Comparison of ENCODE assay signal across 8 mouse cellular contexts in genomic region chr17:83253051-83253649, GRCm38 (mm10). TPM values are rescaled to one million over a fixed set of nuclear protein-coding genes. Genes with fewer than 3 reads are reported as not detected.
DNase-seq lines count a peak whose midpoint lies in the region; ATAC-seq and TF ChIP-seq lines count a peak whose summit lies in the region.

No protein-coding gene starts in this region.

- H3K9me3 ChIP-seq in forebrain, embryonic 14.5 days (replicated peaks; ENCODE audit: control insufficient read depth, low read length): no peaks in the 10 kb centered on the region
- H3K9me3 ChIP-seq in lung, embryonic 15.5 days: no peaks in the 10 kb centered on the region
- H3K9me3 ChIP-seq in neural tube, embryonic 15.5 days (replicated peaks): no peaks in the 10 kb centered on the region

- no peak overlapping the region for H3K27ac ChIP-seq in testis, adult 2 months (ENCODE audit: control insufficient read depth, insufficient read depth, low read depth, low read length)
- no peak overlapping the region for H3K27ac ChIP-seq in forebrain, embryonic 14.5 days (ENCODE audit: low read depth, low read length)
- no peak overlapping the region for H3K27ac ChIP-seq in lung, embryonic 15.5 days
- H3K27ac ChIP-seq in neural tube, embryonic 15.5 days (replicated peaks): no peak overlapping the region

- H3K9ac ChIP-seq in forebrain, embryonic 14.5 days (ENCODE audit: low read length): no peak overlapping the region
- no peak overlapping the region for H3K9ac ChIP-seq in lung, embryonic 15.5 days
- no peak overlapping the region for H3K9ac ChIP-seq in neural tube, embryonic 15.5 days (replicated peaks)

- peak; percentile 37; the same call in 1 of the 2 replicates for TF ChIP-seq CTCF in testis, adult 2 months (IDR thresholded peaks at IDR 0.05; ENCODE audit: control insufficient read depth, insufficient read depth, insufficient replicate concordance, low read depth, low read length)

- no peaks in the 10 kb centered on the region for H3K27me3 ChIP-seq in testis, adult 2 months (ENCODE audit: control insufficient read depth, insufficient read depth, low read length)
- no peaks in the 10 kb centered on the region for H3K27me3 ChIP-seq in forebrain, embryonic 14.5 days (replicated peaks; ENCODE audit: control insufficient read depth, insufficient read depth, low read length)
- H3K27me3 ChIP-seq in lung, embryonic 15.5 days: peaks cover 3% of the 10 kb centered on the region; the same call in 1 of the 2 replicates
- no peaks in the 10 kb centered on the region; the same call in 1 of the 2 replicates for H3K27me3 ChIP-seq in neural tube, embryonic 15.5 days (replicated peaks)

- no peak overlapping the region for H3K4me3 ChIP-seq in testis, adult 2 months (ENCODE audit: control insufficient read depth, low read depth, low read length)
- H3K4me3 ChIP-seq in forebrain, embryonic 14.5 days (ENCODE audit: low read depth, low read length): no peak overlapping the region
- H3K4me3 ChIP-seq in lung, embryonic 15.5 days: no peak overlapping the region
- H3K4me3 ChIP-seq in neural tube, embryonic 15.5 days (replicated peaks): no peak overlapping the region

- H3K4me1 ChIP-seq in testis, adult 2 months (ENCODE audit: control insufficient read depth, insufficient read depth, low read length): no peaks in the 10 kb centered on the region
- H3K4me1 ChIP-seq in forebrain, embryonic 14.5 days (ENCODE audit: control insufficient read depth, insufficient read depth, low read length): no peaks in the 10 kb centered on the region
- peaks cover 14% of the 10 kb centered on the region for H3K4me1 ChIP-seq in lung, embryonic 15.5 days
- H3K4me1 ChIP-seq in neural tube, embryonic 15.5 days: peaks cover 2% of the 10 kb centered on the region; the same call in 1 of the 2 replicates

- no peak overlapping the region for H3K4me2 ChIP-seq in forebrain, embryonic 14.5 days (ENCODE audit: low read length)
- no peak overlapping the region for H3K4me2 ChIP-seq in lung, embryonic 15.5 days
- H3K4me2 ChIP-seq in neural tube, embryonic 15.5 days: peak overlapping the region; percentile 26; the same call in 1 of the 2 replicates

- TF ChIP-seq POLR2A in testis, adult 2 months (IDR thresholded peaks at IDR 0.05; ENCODE audit: control insufficient read depth, low read depth, low read length): no peak

- peak; percentile 85 for ATAC-seq in forebrain, embryonic 14.5 days
- ATAC-seq in lung, embryonic 15.5 days (ENCODE audit: borderline replicate concordance, extremely low read depth, low FRiP score, low TSS enrichment): peak; percentile 55; the same call in 1 of the 2 replicates
- ATAC-seq in neural tube, embryonic 15.5 days (ENCODE audit: low FRiP score): peak; percentile 31; the same call in 1 of the 2 replicates

- 27% methylated on average over 12 of the region's 12 CpGs for WGBS in forebrain, embryonic 14.5 days
- WGBS in lung, embryonic 15.5 days: 24% methylated on average over 12 of the region's 12 CpGs
- 36% methylated on average over 12 of the region's 12 CpGs for WGBS in neural tube, embryonic 15.5 days

- DNase-seq in testis, postnatal 10 days (ENCODE audit: low spot score): no peak
- DNase-seq in adrenal gland, postnatal 14 days: peak; percentile 66
- DNase-seq in forebrain, embryonic 14.5 days (ENCODE audit: low spot score): peak; percentile 86
- DNase-seq in kidney, adult 11 months: peak; percentile 14
- DNase-seq in ovary, postnatal 10 days (ENCODE audit: low spot score): no peak

- no peaks in the 10 kb centered on the region for H3K36me3 ChIP-seq in testis, adult 2 months (ENCODE audit: control insufficient read depth, insufficient read depth, low read length)
- no peaks in the 10 kb centered on the region for H3K36me3 ChIP-seq in forebrain, embryonic 14.5 days (ENCODE audit: control insufficient read depth, insufficient read depth, low read length)
- H3K36me3 ChIP-seq in lung, embryonic 15.5 days: no peaks in the 10 kb centered on the region
- H3K36me3 ChIP-seq in neural tube, embryonic 15.5 days: no peaks in the 10 kb centered on the region

RNA-seq across cellular contexts. Expression of gene Pkdcc, which starts 38.1 kb away (rescaled TPM):
- polyA plus RNA-seq in testis, adult 2 months (2012; rRNA removed): 30.6 and 31.5 TPM in 2 replicates
- total RNA-seq in adrenal gland, postnatal 14 days (2021): 72.7 and 84.2 TPM in 2 replicates
- 6.9 and 9.0 TPM in 2 replicates for polyA plus RNA-seq in forebrain, embryonic 14.5 days (2014; fragmentation: Nextera tagmentation; extraction: Ambion mirVana)
- polyA plus RNA-seq in lung, embryonic 15.5 days (2015; fragmentation: Nextera tagmentation; extraction: Ambion mirVana): 13.3 and 13.4 TPM in 2 replicates
- 4.5 and 9.7 TPM in 2 replicates for polyA plus RNA-seq in neural tube, embryonic 15.5 days (2015; fragmentation: Nextera tagmentation; extraction: Ambion mirVana)

Comparison
In these comparisons a context has a peak if more than half of its experiments do, and no peak if none do; other contexts are left out.
1. DNase-seq: peak in adrenal gland, postnatal 14 days (single experiment), forebrain, embryonic 14.5 days (single experiment) and kidney, adult 11 months (single experiment); none in testis, postnatal 10 days (single experiment) and ovary, postnatal 10 days (single experiment).
2. ATAC-seq: peak in every context shown above with its lines; median percentile 85 in forebrain, embryonic 14.5 days; 55 in lung, embryonic 15.5 days; 31 in neural tube, embryonic 15.5 days.